Mouse (Mus musculus) kidney, adult 2 months (tissue): ENCODE measurements around the gene Evi2a.

Experiments
- CTCF ChIP-seq: fragments of 200-500 bp; conservative IDR thresholded peaks from 2 replicates; pipeline ENCODE4 v1.5.1; 2011; ENCODE audit warnings: low read depth, mild to moderate bottlenecking, control low read depth, low read length, moderate library complexity, mixed read lengths; ENCODE audit not compliant: insufficient read depth, insufficient read length
- POLR2A ChIP-seq: fragments of 200-500 bp; IDR thresholded peaks from one replicate; pipeline ENCODE4 v1.6.1; 2011; ENCODE audit warnings: low read depth, low read length, control low read depth

GRCm38 (mm10) chr11:79524310-79524575, 6.2 kb downstream of the Evi2a start:
- TF ChIP-seq POLR2A: no peak
- no peak for TF ChIP-seq CTCF
